Mouse (Mus musculus) lung, postnatal 4 days (tissue): ENCODE measurements around the gene Fbxw13.
"Not testable (repeated sequence)": the region's sequence is repeated elsewhere in the genome, so short reads cannot be mapped to it uniquely, and the experiment has no call there.

Experiments
- DNase-seq, 2 experiments: peaks; one replicate each; pipeline ENCODE4 v3.0.0; 2021

The Fbxw13 gene

GRCm38 (mm10) chr9:109195875-109196274 is at the start of gene Fbxw13:
Fbxw13 (minus strand) TSS chr9:109195975.
- not testable (repeated sequence) for DNase-seq

- DNase-seq = no peak
These were observed 38.9 kb upstream of the Fbxw13 start, which contains the start of gene Fbxw20 for GRCm38 (mm10) chr9:109234654-109235053. Fbxw20 (minus strand) TSS chr9:109234754.

- DNase-seq = no peak
These were observed 22.7 kb upstream of the Fbxw13 start for GRCm38 (mm10) chr9:109218449-109218848.

GRCm38 (mm10) chr9:109201347-109201746 is 5.6 kb upstream of the Fbxw13 start:
- not testable (repeated sequence) for DNase-seq

GRCm38 (mm10) chr9:109200349-109200748 is 4.6 kb upstream of the Fbxw13 start:
- no peak for DNase-seq

GRCm38 (mm10) chr9:109199353-109199752 is 3.6 kb upstream of the Fbxw13 start:
- no peak for DNase-seq

GRCm38 (mm10) chr9:109177208-109177607 is 18.6 kb downstream of the Fbxw13 start:
- no peak for DNase-seq

GRCm38 (mm10) chr9:109176301-109176700 is 19.5 kb downstream of the Fbxw13 start:
- DNase-seq = no peak

GRCm38 (mm10) chr9:109167316-109167715 is 28.5 kb downstream of the Fbxw13 start:
- no peak for DNase-seq

GRCm38 (mm10) chr9:109161941-109162340 is 33.8 kb downstream of the Fbxw13 start, which contains the start of gene Fbxw21:
Fbxw21 (minus strand) TSS chr9:109162041.
- DNase-seq = no peak

GRCm38 (mm10) chr9:109140414-109140813 is 55.4 kb downstream of the Fbxw13 start:
- DNase-seq = not testable (repeated sequence)

GRCm38 (mm10) chr9:109130076-109130475 is 65.7 kb downstream of the Fbxw13 start:
- DNase-seq = no peak
